ENCODE assay signal across 8 mouse cellular contexts in the genomic region with DNA sequence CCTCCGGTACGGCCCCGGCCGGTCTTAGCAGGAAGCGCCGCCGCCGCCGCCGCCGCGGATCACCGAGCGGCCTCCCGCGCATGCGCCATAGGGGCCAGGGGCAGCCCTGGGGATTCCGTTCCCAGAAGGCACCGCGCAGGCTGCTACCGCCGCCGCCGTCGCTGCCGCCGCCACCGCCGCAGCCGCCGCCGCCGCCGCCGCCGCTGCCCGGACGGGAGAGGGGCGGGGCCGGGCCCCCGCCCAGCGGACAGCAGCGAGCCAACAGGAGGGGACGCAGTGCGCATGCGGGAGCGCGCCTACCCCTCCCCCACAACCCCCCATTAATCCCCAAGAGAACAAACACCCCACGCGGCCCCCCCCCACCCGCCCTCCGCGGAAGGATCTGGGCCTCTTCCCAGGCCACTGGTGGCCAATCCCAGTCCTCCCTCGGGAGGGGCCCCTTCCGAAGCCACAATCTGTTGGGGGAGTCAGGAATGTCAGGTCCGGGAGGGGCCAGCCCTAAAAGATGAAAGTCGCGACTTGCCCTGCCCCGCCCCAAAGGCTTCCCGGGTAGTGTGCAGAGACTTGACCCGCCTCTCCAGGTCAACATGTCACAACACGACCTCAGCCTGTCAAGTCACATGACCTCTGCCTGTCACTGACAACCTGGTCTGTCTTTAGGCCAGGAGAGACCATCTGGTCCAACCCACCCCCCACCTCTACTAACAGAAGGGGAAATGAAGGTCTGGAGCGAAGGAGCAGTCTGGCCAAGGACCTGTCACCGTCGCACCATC. TPM values are rescaled to one million over a fixed set of nuclear protein-coding genes. Genes with fewer than 3 reads are reported as not detected.
DNase-seq lines count a peak whose midpoint lies in the region; ATAC-seq lines count a peak whose summit lies in the region.

TSS of gene Mbd6 (minus strand) at position 219 of the 773 bp plus-strand sequence.

- WGBS in heart, embryonic 11.5 days (ENCODE audit: insufficient replicate concordance), result 3% methylated on average over 32 of the region's 65 CpGs
- 1% methylated on average over 49 of the region's 65 CpGs for WGBS in kidney, embryonic 16.5 days
- WGBS in liver, embryonic 12.5 days (ENCODE audit: insufficient replicate concordance), result under 1% methylated on average over 41 of the region's 65 CpGs
- under 1% methylated on average over 26 of the region's 65 CpGs for WGBS in stomach, embryonic 15.5 days

- DNase-seq in B cell, adult 2 months, result peak; percentile 95
- peak; percentile 97 for DNase-seq in brain, adult 2 months (ENCODE audit: low read depth, low spot score)
- DNase-seq in natural killer cell, adult 2 months (ENCODE audit: low spot score in 2 of 2), result peak; percentile 90 to 92

- H3K4me3 ChIP-seq in heart, embryonic 11.5 days (ENCODE audit: low read depth, low read length), result peak within 1 kb of the TSS; percentile 84
- H3K4me3 ChIP-seq in kidney, embryonic 16.5 days (ENCODE audit: low read length), result peak within 1 kb of the TSS; percentile 59
- H3K4me3 ChIP-seq in liver, embryonic 12.5 days, result peak within 1 kb of the TSS; percentile 80
- H3K4me3 ChIP-seq in stomach, embryonic 15.5 days (replicated peaks), result peak within 1 kb of the TSS; percentile 71

- H3K4me1 ChIP-seq in heart, embryonic 11.5 days (ENCODE audit: control insufficient read depth, insufficient read depth, low read length), result peaks cover 49% of the 10 kb centered on the region
- H3K4me1 ChIP-seq in kidney, embryonic 16.5 days (ENCODE audit: insufficient read depth, low read length), result peaks cover 52% of the 10 kb centered on the region
- peaks cover 70% of the 10 kb centered on the region for H3K4me1 ChIP-seq in liver, embryonic 12.5 days
- H3K4me1 ChIP-seq in stomach, embryonic 15.5 days, result peaks cover 56% of the 10 kb centered on the region

- H3K9me3 ChIP-seq in heart, embryonic 11.5 days (replicated peaks; ENCODE audit: control insufficient read depth, low read length), result no peaks in the 10 kb centered on the region
- H3K9me3 ChIP-seq in kidney, embryonic 16.5 days (ENCODE audit: low read length), result no peaks in the 10 kb centered on the region
- no peaks in the 10 kb centered on the region for H3K9me3 ChIP-seq in liver, embryonic 12.5 days (replicated peaks)
- H3K9me3 ChIP-seq in stomach, embryonic 15.5 days, result no peaks in the 10 kb centered on the region

- peak within 1 kb of the TSS; percentile 87 for H3K9ac ChIP-seq in heart, embryonic 11.5 days (ENCODE audit: low read depth, low read length)
- H3K9ac ChIP-seq in kidney, embryonic 16.5 days (replicated peaks; ENCODE audit: low read length), result peak within 1 kb of the TSS; percentile 72
- peak within 1 kb of the TSS; percentile 87 for H3K9ac ChIP-seq in liver, embryonic 12.5 days
- peak within 1 kb of the TSS; percentile 67 for H3K9ac ChIP-seq in stomach, embryonic 15.5 days

- peaks cover 29% of the 10 kb centered on the region for H3K36me3 ChIP-seq in heart, embryonic 11.5 days (ENCODE audit: control insufficient read depth, insufficient read depth, low read length)
- H3K36me3 ChIP-seq in kidney, embryonic 16.5 days (ENCODE audit: insufficient read depth, low read length), result peaks cover 31% of the 10 kb centered on the region
- peaks cover 57% of the 10 kb centered on the region for H3K36me3 ChIP-seq in liver, embryonic 12.5 days
- peaks cover 23% of the 10 kb centered on the region for H3K36me3 ChIP-seq in stomach, embryonic 15.5 days

- peak; percentile 53 for ATAC-seq in erythroblast, adult 5-6 weeks (replicated peaks; ENCODE audit: low FRiP score, poor library complexity, severe bottlenecking)
- ATAC-seq in heart, embryonic 11.5 days (replicated peaks; ENCODE audit: insufficient number of reproducible peaks, low FRiP score, low TSS enrichment), result peak; percentile 53
- ATAC-seq in kidney, embryonic 16.5 days (ENCODE audit: low FRiP score, low TSS enrichment), result peak; percentile 31
- peak; percentile 55 for ATAC-seq in liver, embryonic 12.5 days
- peak; percentile 32 for ATAC-seq in stomach, embryonic 15.5 days (ENCODE audit: insufficient read depth, low FRiP score, low read depth)

- peak within 1 kb of the TSS; percentile 93 for H3K4me2 ChIP-seq in heart, embryonic 11.5 days
- peak within 1 kb of the TSS; percentile 97 for H3K4me2 ChIP-seq in kidney, embryonic 16.5 days (replicated peaks; ENCODE audit: low read depth, low read length)
- H3K4me2 ChIP-seq in liver, embryonic 12.5 days, result peak within 1 kb of the TSS; percentile 95
- H3K4me2 ChIP-seq in stomach, embryonic 15.5 days, result peak within 1 kb of the TSS; percentile 86

- H3K27me3 ChIP-seq in heart, embryonic 11.5 days (ENCODE audit: control insufficient read depth, insufficient read depth, low read length), result no peaks in the 10 kb centered on the region
- H3K27me3 ChIP-seq in kidney, embryonic 16.5 days (ENCODE audit: insufficient read depth, low read length), result no peaks in the 10 kb centered on the region
- no peaks in the 10 kb centered on the region for H3K27me3 ChIP-seq in liver, embryonic 12.5 days (replicated peaks)
- no peaks in the 10 kb centered on the region for H3K27me3 ChIP-seq in stomach, embryonic 15.5 days (replicated peaks)

- H3K27ac ChIP-seq in heart, embryonic 11.5 days (ENCODE audit: low read depth, low read length), result peak within 1 kb of the TSS; percentile 98
- peak within 1 kb of the TSS; percentile 99 for H3K27ac ChIP-seq in kidney, embryonic 16.5 days (ENCODE audit: low read length)
- peak within 1 kb of the TSS; percentile 98 for H3K27ac ChIP-seq in liver, embryonic 12.5 days
- peak within 1 kb of the TSS; percentile 100 for H3K27ac ChIP-seq in stomach, embryonic 15.5 days

RNA-seq across cellular contexts. Expression of gene Mbd6, which starts in this region (rescaled TPM):
- total RNA-seq in erythroblast, adult 5-6 weeks (2015; ENCODE audit: low replicate concordance), result 22.4 and 33.0 TPM in 2 replicates
- 6.1 and 7.1 TPM in 2 replicates for total RNA-seq in erythroblast, adult 5-6 weeks (2017; ENCODE audit: low replicate concordance)
- 13.6 and 15.1 TPM in 2 replicates for polyA plus RNA-seq in heart, embryonic 11.5 days (2014; fragmentation: Nextera tagmentation; extraction: Ambion mirVana)
- polyA plus RNA-seq in kidney, embryonic 16.5 days (2015; fragmentation: Nextera tagmentation; extraction: Ambion mirVana), result 13.3 and 14.8 TPM in 2 replicates
- 8.5 and 9.8 TPM in 2 replicates for polyA plus RNA-seq in liver, embryonic 12.5 days (2016; fragmentation: Nextera tagmentation; extraction: Ambion mirVana)
- 18.6 and 19.4 TPM in 2 replicates for polyA plus RNA-seq in stomach, embryonic 15.5 days (2015; fragmentation: Nextera tagmentation; extraction: Ambion mirVana)

Comparison
In these comparisons a context has a peak if more than half of its experiments do, and no peak if none do; other contexts are left out.
1. Peak in every context shown above with its lines: DNase-seq, ATAC-seq, H3K4me3 ChIP-seq and H3K27ac ChIP-seq.